Mouse (Mus musculus): ENCODE data around the gene Olfr510. TPM values are rescaled to one million over a fixed set of nuclear protein-coding genes. Genes with fewer than 3 reads are reported as not detected.

Gene Olfr510
- polyA plus RNA-seq (2012) = not detected in 2 replicates

GRCm38 (mm10) chr7:108666118-108666517 lies at the start of gene Olfr510:
Gene Olfr510 (plus strand): TSS chr7:108666418.
- no peak for TF ChIP-seq GATA1 (IDR thresholded peaks at IDR 0.05; ENCODE audit: low read length)

DNA sequence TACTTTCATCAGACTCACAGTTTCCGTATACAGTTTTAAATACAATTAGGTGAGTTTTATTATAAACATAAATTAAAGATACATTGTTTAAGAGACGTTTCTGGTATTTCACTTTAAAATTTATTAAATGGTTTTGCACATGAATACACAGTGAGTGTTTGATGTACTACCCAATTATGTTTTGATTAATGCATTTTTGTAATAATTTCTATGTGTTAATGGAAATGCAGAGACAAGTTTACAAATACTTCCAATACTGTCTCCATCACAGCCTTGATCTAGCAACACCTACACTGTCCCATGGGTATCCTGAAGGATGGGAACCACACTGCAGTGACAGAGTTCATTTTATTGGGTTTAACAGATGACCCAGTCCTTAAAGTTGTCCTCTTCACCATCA lies 44.7 kb upstream of the Olfr510 start, which contains the start of gene Olfr507:
Gene Olfr507 (plus strand): TSS at position 301 of the 400 bp plus-strand sequence.
- no peak for TF ChIP-seq GATA1 (IDR thresholded peaks at IDR 0.05; ENCODE audit: low read length)

GRCm38 (mm10) chr7:108629694-108630093 lies 36.5 kb upstream of the Olfr510 start, which contains the start of gene Olfr508:
Gene Olfr508 (plus strand): TSS chr7:108629994.
- no peak for TF ChIP-seq GATA1 (IDR thresholded peaks at IDR 0.05; ENCODE audit: low read length)

DNA sequence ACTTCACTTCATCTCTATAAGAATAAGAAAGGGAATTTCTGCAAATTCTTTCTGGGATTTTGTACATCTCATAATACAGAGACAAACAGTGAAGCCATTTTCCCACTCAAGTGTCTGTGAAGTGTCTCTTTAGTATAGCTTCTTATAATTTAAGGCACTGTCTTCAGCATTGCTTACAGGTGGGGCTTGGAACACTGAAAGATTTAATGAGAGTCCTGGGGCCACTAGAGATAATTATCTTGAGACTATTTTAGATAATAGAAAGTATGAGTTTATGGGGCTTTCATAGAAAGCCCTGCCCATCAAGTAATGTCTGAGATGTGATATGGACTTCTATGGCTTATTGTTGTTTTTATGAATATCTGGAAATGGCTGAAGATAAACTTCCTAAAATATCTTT lies 14.4 kb upstream of the Olfr510 start, which contains the start of gene Olfr509:
Gene Olfr509 (minus strand): TSS at position 101 of the 400 bp plus-strand sequence.
- no peak for TF ChIP-seq GATA1 (IDR thresholded peaks at IDR 0.05; ENCODE audit: low read length)

- TF ChIP-seq GATA1 (IDR thresholded peaks at IDR 0.05; ENCODE audit: low read length) = no peak
Observed at GRCm38 (mm10) chr7:108662419-108662818, 3.8 kb upstream of the Olfr510 start.

- TF ChIP-seq GATA1 (IDR thresholded peaks at IDR 0.05; ENCODE audit: low read length) = no peak
Observed at GRCm38 (mm10) chr7:108671058-108671457, 4.8 kb downstream of the Olfr510 start.

DNA sequence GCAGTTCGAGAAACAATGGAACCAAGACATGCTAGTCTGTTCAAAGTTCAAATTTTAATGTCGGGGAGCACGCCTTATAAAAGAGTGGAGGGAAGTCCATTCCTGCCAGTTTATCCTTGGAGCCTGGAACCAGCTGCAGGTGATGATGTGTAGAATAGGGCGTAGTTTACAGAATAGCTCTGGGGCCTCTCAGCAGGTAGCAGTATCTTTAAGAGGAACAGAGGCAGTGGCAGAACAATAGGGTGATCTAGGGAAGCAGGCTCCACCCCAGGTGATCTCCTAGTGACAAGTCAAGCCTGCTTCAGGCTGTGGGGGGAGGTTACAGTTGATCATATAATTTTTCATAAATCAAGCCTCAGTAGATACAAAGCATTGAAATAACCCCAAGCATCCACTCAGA lies 12.7 kb downstream of the Olfr510 start:
- no peak for TF ChIP-seq GATA1 (IDR thresholded peaks at IDR 0.05; ENCODE audit: low read length)

DNA sequence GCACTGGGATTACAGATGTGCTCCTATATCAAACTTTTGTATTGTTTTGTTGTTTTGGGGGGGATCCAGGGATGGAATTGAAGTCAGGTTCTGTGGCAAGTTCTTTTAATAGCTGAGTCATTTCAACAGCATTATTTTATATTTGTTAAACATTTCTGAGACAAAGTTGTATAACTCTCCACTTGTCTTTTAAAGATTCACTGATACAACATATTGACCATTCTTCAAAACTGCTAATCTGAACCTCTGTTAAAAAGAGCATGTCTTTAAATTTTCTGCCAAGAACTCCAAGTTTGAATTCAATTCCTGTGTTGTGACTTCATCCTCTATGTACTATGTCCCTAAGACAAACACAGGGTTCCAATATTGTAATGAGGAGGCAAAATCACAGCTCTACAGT lies 46.8 kb downstream of the Olfr510 start, which contains the start of gene Olfr512:
Gene Olfr512 (plus strand): TSS at position 301 of the 400 bp plus-strand sequence.
- TF ChIP-seq GATA1 (IDR thresholded peaks at IDR 0.05; ENCODE audit: low read length) = no peak

Other genes with a start within 250 kb of the Olfr510 start
- not detected in 2 replicates for gene Olfr497, start 246.0 kb upstream of the Olfr510 start, polyA plus RNA-seq (2012)
- not detected in 2 replicates for gene Olfr498, start 201.1 kb upstream of the Olfr510 start, polyA plus RNA-seq (2012)
- not detected in 2 replicates for gene Olfr502, start 141.4 kb upstream of the Olfr510 start, polyA plus RNA-seq (2012)
- gene Olfr503, start 121.9 kb upstream of the Olfr510 start, polyA plus RNA-seq (2012) = not detected in 2 replicates
- not detected in 2 replicates for gene Olfr504, start 100.6 kb upstream of the Olfr510 start, polyA plus RNA-seq (2012)
- not detected in 2 replicates for gene Olfr506, start 55.6 kb upstream of the Olfr510 start, polyA plus RNA-seq (2012)
- not detected in 2 replicates for gene Olfr507, start 44.6 kb upstream of the Olfr510 start, polyA plus RNA-seq (2012)
- gene Olfr508, start 36.4 kb upstream of the Olfr510 start, polyA plus RNA-seq (2012) = not detected in 2 replicates
- gene Olfr509, start 14.5 kb upstream of the Olfr510 start, polyA plus RNA-seq (2012) = not detected in 2 replicates
- not detected in 2 replicates for gene Olfr512, start 46.9 kb downstream of the Olfr510 start, polyA plus RNA-seq (2012)
- not detected in 2 replicates for gene Olfr513, start 84.6 kb downstream of the Olfr510 start, polyA plus RNA-seq (2012)
- not detected in 2 replicates for gene Olfr514, start 159.6 kb downstream of the Olfr510 start, polyA plus RNA-seq (2012)
- not detected in 2 replicates for gene Olfr516, start 184.1 kb downstream of the Olfr510 start, polyA plus RNA-seq (2012)
- gene Olfr517, start 206.0 kb downstream of the Olfr510 start, polyA plus RNA-seq (2012) = not detected in 2 replicates
- not detected in 2 replicates for gene Olfr518, start 218.6 kb downstream of the Olfr510 start, polyA plus RNA-seq (2012)
- not detected in 2 replicates for gene Olfr519, start 228.0 kb downstream of the Olfr510 start, polyA plus RNA-seq (2012)

All from G1E-ER4 (cell line).